Mouse (Mus musculus) myocyte (in vitro differentiated cells): ENCODE measurements around the gene Tox2. TPM values are rescaled to one million over a fixed set of nuclear protein-coding genes. Genes with fewer than 3 reads are reported as not detected.

ENCODE experiments used
- H3K27me3 ChIP-seq: one replicate; pipeline ENCODE4 v1.6.1; 2011; ENCODE audit not compliant: control insufficient read depth, insufficient read depth, insufficient read length
- H3K36me3 ChIP-seq: one replicate; pipeline ENCODE4 v1.6.1; 2011; ENCODE audit not compliant: control insufficient read depth, insufficient read depth
- H3K4me2 ChIP-seq: one replicate; pipeline ENCODE4 v1.6.1; 2011; ENCODE audit warnings: low read depth, control low read depth
- H3K4me3 ChIP-seq: one replicate; pipeline ENCODE4 v1.5.1; 2011; ENCODE audit warnings: mild to moderate bottlenecking, control low read depth, moderate library complexity
- H3K79me2 ChIP-seq: one replicate; pipeline ENCODE4 v1.6.1; 2011; ENCODE audit not compliant: control insufficient read depth, insufficient read depth
- H3ac ChIP-seq: one replicate; pipeline ENCODE4 v1.6.1; 2011; ENCODE audit not compliant: control insufficient read depth, insufficient read length
- CEBPB ChIP-seq: IDR thresholded peaks from 2 replicates; pipeline ENCODE4 v1.6.1; 2011; ENCODE audit warnings: mild to moderate bottlenecking, moderate library complexity; ENCODE audit not compliant: poor library complexity, insufficient read depth, severe bottlenecking
- E2F4 ChIP-seq: IDR thresholded peaks from one replicate; pipeline ENCODE4 v1.6.1; 2011; ENCODE audit warnings: mild to moderate bottlenecking, control low read depth, moderate library complexity; ENCODE audit not compliant: insufficient read depth
- MAX ChIP-seq: IDR thresholded peaks from one replicate; pipeline ENCODE4 v1.6.1; 2011; ENCODE audit warnings: low read depth, mild to moderate bottlenecking, control low read depth
- MYOD1 ChIP-seq, 3 experiments: IDR thresholded peaks; one replicate each; pipeline ENCODE4 v1.6.1; 2011; ENCODE audit warnings: control low read depth in 2 of 3, low read depth in 2 of 3, mild to moderate bottlenecking in 2 of 3, moderate library complexity in 1 of 3; ENCODE audit not compliant: insufficient read length in 2 of 3, control insufficient read depth in 1 of 3
- MYOG ChIP-seq, 3 experiments: IDR thresholded peaks; one replicate each; pipeline ENCODE4 v1.6.1; 2011; ENCODE audit warnings: control low read depth in 2 of 3, low read depth in 2 of 3, mild to moderate bottlenecking in 2 of 3; ENCODE audit not compliant: insufficient read length in 2 of 3, control insufficient read depth in 1 of 3, insufficient read depth in 1 of 3
- POLR2A ChIP-seq: IDR thresholded peaks from one replicate; pipeline ENCODE4 v1.6.1; 2011; ENCODE audit warnings: low read depth, mild to moderate bottlenecking, control low read depth, moderate library complexity; ENCODE audit not compliant: insufficient read length
- POLR2AphosphoS2 ChIP-seq: IDR thresholded peaks from one replicate; pipeline ENCODE4 v1.6.1; 2011; ENCODE audit warnings: low read depth, control low read depth; ENCODE audit not compliant: insufficient read length
- REST ChIP-seq: IDR thresholded peaks from one replicate; pipeline ENCODE4 v1.6.1; 2011; ENCODE audit warnings: mild to moderate bottlenecking, control low read depth, moderate library complexity; ENCODE audit not compliant: insufficient read depth, insufficient read length
- SRF ChIP-seq: IDR thresholded peaks from one replicate; pipeline ENCODE4 v1.6.1; 2011; ENCODE audit warnings: low read depth; ENCODE audit not compliant: control insufficient read depth, insufficient read length
- TCF12 ChIP-seq: IDR thresholded peaks from one replicate; pipeline ENCODE4 v1.6.1; 2011; ENCODE audit warnings: mild to moderate bottlenecking, control low read depth; ENCODE audit not compliant: poor library complexity, insufficient read depth, severe bottlenecking
- TCF3 ChIP-seq: IDR thresholded peaks from one replicate; pipeline ENCODE4 v1.6.1; 2011; ENCODE audit warnings: low read depth, control low read depth; ENCODE audit not compliant: insufficient read length
- USF1 ChIP-seq: IDR thresholded peaks from one replicate; pipeline ENCODE4 v1.6.1; 2011; ENCODE audit warnings: low read depth, mild to moderate bottlenecking, control low read depth, moderate library complexity
- polyA plus RNA-seq: library from polyadenylated mRNA; unstranded; fragments of >200 nt; fragmentation: generic; extraction: Trizol; gene quantifications from one replicate; pipeline ENCODE4 v1.2.1, GENCODE M21; 2012; ENCODE audit warnings: missing spikeins

Tox2 gene
- polyA plus RNA-seq, 1 experiment, result 0.05 TPM

- H3K4me3 ChIP-seq, result no peak overlapping the region
- no peak overlapping the region for H3ac ChIP-seq
- TF ChIP-seq CEBPB (no peak), TCF12 (no peak), MYOG (IDR thresholded peaks at IDR 0.05; ENCODE audit: control insufficient read depth in 1 of 3, insufficient read depth in 1 of 3, insufficient read length in 2 of 3, low read depth in 2 of 3) (no peak), TCF3 (no peak), SRF (no peak), POLR2A (no peak)
- H3K36me3 ChIP-seq, result no peaks in the 10 kb centered on the region
- H3K79me2 ChIP-seq, result no peaks in the 10 kb centered on the region
- peaks cover 42% of the 10 kb centered on the region for H3K27me3 ChIP-seq
- H3K4me2 ChIP-seq, result no peak overlapping the region
Measured at GRCm38 (mm10) chr2:163301641-163302040, 98.7 kb downstream of the Tox2 start.

GRCm38 (mm10) chr2:163303037-163303436 is 100.1 kb downstream of the Tox2 start:
- no peak for TF ChIP-seq MYOD1 (IDR thresholded peaks at IDR 0.05; ENCODE audit: control insufficient read depth in 1 of 3, insufficient read length in 2 of 3, low read depth in 2 of 3)

GRCm38 (mm10) chr2:163309376-163309775 is 106.5 kb downstream of the Tox2 start:
- Histone ChIP-seq H3K4me3 (no peak overlapping the region), H3K27me3 (peaks cover 22% of the 10 kb centered on the region), H3K4me2 (no peak overlapping the region), H3K79me2 (no peaks in the 10 kb centered on the region), H3ac (no peak overlapping the region), H3K36me3 (no peaks in the 10 kb centered on the region)
- no peak for TF ChIP-seq REST
- TF ChIP-seq TCF12, result no peak
- no peak for TF ChIP-seq MAX
- TF ChIP-seq MYOD1 (IDR thresholded peaks at IDR 0.05; ENCODE audit: control insufficient read depth in 1 of 3, insufficient read length in 2 of 3, low read depth in 2 of 3), result no peak
- TF ChIP-seq POLR2AphosphoS2, result no peak
- TF ChIP-seq CEBPB, result no peak
- no peak for TF ChIP-seq MYOG (IDR thresholded peaks at IDR 0.05; ENCODE audit: control insufficient read depth in 1 of 3, insufficient read depth in 1 of 3, insufficient read length in 2 of 3, low read depth in 2 of 3)

More at GRCm38 (mm10) chr2:163303037-163303436, 100.1 kb downstream of the Tox2 start:
- H3K4me3 ChIP-seq, result no peak overlapping the region
- no peak overlapping the region for H3ac ChIP-seq
- no peaks in the 10 kb centered on the region for H3K36me3 ChIP-seq
- H3K4me2 ChIP-seq, result no peak overlapping the region
- H3K79me2 ChIP-seq, result no peaks in the 10 kb centered on the region
- peaks cover 35% of the 10 kb centered on the region for H3K27me3 ChIP-seq

- no peaks in the 10 kb centered on the region for H3K36me3 ChIP-seq
- H3K4me3 ChIP-seq, result no peak overlapping the region
- H3ac ChIP-seq, result no peak overlapping the region
- H3K4me2 ChIP-seq, result no peak overlapping the region
- TF ChIP-seq SRF (no peak), TCF3 (no peak), POLR2A (no peak), USF1 (no peak), POLR2AphosphoS2 (no peak), MYOD1 (IDR thresholded peaks at IDR 0.05; ENCODE audit: control insufficient read depth in 1 of 3, insufficient read length in 2 of 3, low read depth in 2 of 3) (no peak), MYOG (IDR thresholded peaks at IDR 0.05; ENCODE audit: control insufficient read depth in 1 of 3, insufficient read depth in 1 of 3, insufficient read length in 2 of 3, low read depth in 2 of 3) (no peak), CEBPB (no peak), REST (no peak), TCF12 (no peak)
- no peaks in the 10 kb centered on the region for H3K79me2 ChIP-seq
- peaks cover 21% of the 10 kb centered on the region for H3K27me3 ChIP-seq
Measured at GRCm38 (mm10) chr2:163310163-163310688, 107.3 kb downstream of the Tox2 start.

GRCm38 (mm10) chr2:163317281-163317680 is 114.4 kb downstream of the Tox2 start:
- Histone ChIP-seq H3K79me2 (no peaks in the 10 kb centered on the region), H3K36me3 (no peaks in the 10 kb centered on the region), H3K4me2 (no peak overlapping the region), H3ac (no peak overlapping the region), H3K4me3 (no peak overlapping the region), H3K27me3 (peaks cover 54% of the 10 kb centered on the region)
- TF ChIP-seq SRF, result no peak
- no peak for TF ChIP-seq MAX
- no peak for TF ChIP-seq E2F4
- no peak for TF ChIP-seq CEBPB
- TF ChIP-seq TCF12, result no peak
- TF ChIP-seq REST, result no peak
- no peak for TF ChIP-seq USF1
- TF ChIP-seq TCF3, result no peak
- no peak for TF ChIP-seq POLR2A
- TF ChIP-seq MYOG (IDR thresholded peaks at IDR 0.05; ENCODE audit: control insufficient read depth in 1 of 3, insufficient read depth in 1 of 3, insufficient read length in 2 of 3, low read depth in 2 of 3), result no peak
- no peak for TF ChIP-seq POLR2AphosphoS2
- no peak for TF ChIP-seq MYOD1 (IDR thresholded peaks at IDR 0.05; ENCODE audit: control insufficient read depth in 1 of 3, insufficient read length in 2 of 3, low read depth in 2 of 3)
